Mouse (Mus musculus) cerebellum, adult 2 months (tissue): ENCODE data around the gene Gpi1. TPM values are rescaled to one million over a fixed set of nuclear protein-coding genes. Genes with fewer than 3 reads are reported as not detected.
"Not testable (repeated sequence)": the region's sequence is repeated elsewhere in the genome, so short reads cannot be mapped to it uniquely, and the experiment has no call there.

Experiments
- DNase-seq, 2 experiments: peaks; one replicate each; pipeline ENCODE4 v3.0.0; 2021
- H3K27ac ChIP-seq: fragments of 200-500 bp; 2 replicates; pipeline ENCODE4 v1.5.1; 2012; ENCODE audit warnings: low read length, control low read depth, inconsistent platforms; ENCODE audit not compliant: insufficient read depth
- H3K27me3 ChIP-seq: fragments of 200-500 bp; 2 replicates; pipeline ENCODE4 v1.6.1; 2012; ENCODE audit warnings: inconsistent platforms, mild to moderate bottlenecking, low read length, moderate library complexity; ENCODE audit not compliant: control insufficient read depth, insufficient read depth
- H3K4me1 ChIP-seq: fragments of 200-500 bp; 2 replicates; pipeline ENCODE4 v1.6.1; 2011; ENCODE audit warnings: low read length; ENCODE audit not compliant: control insufficient read depth, insufficient read depth
- H3K4me3 ChIP-seq: fragments of 200-500 bp; replicated peaks from 2 replicates; pipeline ENCODE3; 2011; ENCODE audit warnings: mild to moderate bottlenecking, low read depth, low read length, control low read depth; ENCODE audit not compliant: insufficient read depth
- CTCF ChIP-seq: fragments of 200-500 bp; IDR thresholded peaks from 2 replicates; pipeline ENCODE4 v1.5.1; 2011; ENCODE audit warnings: low read depth, mild to moderate bottlenecking, control low read depth, low read length, moderate library complexity, borderline replicate concordance; ENCODE audit not compliant: insufficient read depth
- POLR2A ChIP-seq: fragments of 200-500 bp; IDR thresholded peaks from 2 replicates; pipeline ENCODE4 v1.6.1; 2011; ENCODE audit warnings: low read length, control low read depth, borderline replicate concordance; ENCODE audit not compliant: insufficient read depth
- WGBS: fragments of 180-500 bp; shearing (Covaris S2); methylation state at CpG from one replicate; pipeline ENCODE4 v1.1.7; 2018; 5-methylcytosine and 5-hydroxymethylcytosine counted together
- polyA plus RNA-seq: library from polyadenylated mRNA; depleted of rRNA; stranded (reverse); fragments of >200 nt; gene quantifications from 2 replicates; pipeline ENCODE4 v1.2.3, GENCODE M21; 2012

The Gpi1 gene
- polyA plus RNA-seq, 1 experiment: 659 TPM

DNA sequence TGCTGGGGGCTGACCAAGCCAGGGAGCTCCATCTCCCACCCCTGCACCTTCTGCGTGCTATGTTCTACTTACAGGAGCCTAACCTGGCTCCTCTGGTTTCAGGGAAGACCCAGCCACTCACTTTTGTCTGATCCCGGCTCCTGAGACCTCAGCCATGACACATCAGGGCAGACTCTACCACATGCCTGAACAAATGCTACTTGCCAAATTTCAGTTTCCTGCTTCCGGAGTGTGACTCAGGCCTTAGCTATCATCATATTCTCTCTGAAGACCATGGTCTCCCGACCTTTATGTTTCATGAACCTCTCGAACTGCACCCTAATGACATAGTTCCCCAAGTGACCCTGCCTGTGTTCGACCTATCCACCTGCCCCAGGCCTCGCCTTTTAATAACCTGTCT, 16.9 kb downstream of the Gpi1 start:
- 89% methylated on average over 7 of the region's 7 CpGs for WGBS
- Histone ChIP-seq H3K27ac (no peak overlapping the region), H3K4me1 (no peaks in the 10 kb centered on the region; the same call in 1 of the 2 replicates), H3K4me3 (no peak overlapping the region), H3K27me3 (no peaks in the 10 kb centered on the region)
- DNase-seq: no peak
- TF ChIP-seq CTCF (no peak), POLR2A (no peak)

DNA sequence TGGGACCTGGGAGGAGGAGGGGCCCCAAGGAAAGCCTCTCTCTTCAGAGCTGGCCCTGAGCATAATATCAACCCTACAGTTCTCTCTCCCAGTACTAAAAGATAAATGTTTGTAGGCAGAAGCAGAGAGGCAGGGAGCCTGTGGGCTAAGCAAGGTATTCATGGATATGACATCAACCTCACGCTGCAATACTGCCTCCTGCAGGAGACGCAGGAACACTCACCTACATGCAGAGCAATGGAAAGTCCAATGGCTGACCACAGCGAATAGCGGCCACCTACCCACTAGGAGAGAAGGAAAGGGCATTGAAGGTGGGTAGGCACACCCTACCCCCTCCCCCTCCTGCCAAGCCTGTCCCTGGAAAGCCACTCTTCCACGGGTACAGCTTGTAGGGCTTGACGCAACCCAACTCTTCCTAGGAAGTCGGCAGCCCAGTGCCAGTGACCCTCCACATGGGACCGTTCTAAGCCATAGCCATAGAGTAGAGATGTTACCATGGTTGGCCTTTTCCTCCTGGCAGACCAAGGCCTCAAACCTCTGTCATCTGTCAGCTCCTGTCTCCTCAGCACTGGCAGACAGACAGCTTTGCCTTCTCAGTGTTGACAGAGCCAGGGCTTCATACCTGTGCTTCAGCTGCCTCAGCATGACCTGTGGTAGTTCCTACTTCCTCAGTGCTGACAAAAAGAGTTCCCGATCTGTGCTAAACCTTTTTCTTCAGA, 21.9 kb downstream of the Gpi1 start:
- no peaks in the 10 kb centered on the region for H3K4me1 ChIP-seq
- 90% methylated on average over 9 of the region's 9 CpGs for WGBS
- DNase-seq: no peak
- no peak overlapping the region for H3K4me3 ChIP-seq
- no peaks in the 10 kb centered on the region for H3K27me3 ChIP-seq
- TF ChIP-seq POLR2A (no peak), CTCF (peak; percentile 28; the same call in 1 of the 2 replicates)
- no peak overlapping the region for H3K27ac ChIP-seq

DNA sequence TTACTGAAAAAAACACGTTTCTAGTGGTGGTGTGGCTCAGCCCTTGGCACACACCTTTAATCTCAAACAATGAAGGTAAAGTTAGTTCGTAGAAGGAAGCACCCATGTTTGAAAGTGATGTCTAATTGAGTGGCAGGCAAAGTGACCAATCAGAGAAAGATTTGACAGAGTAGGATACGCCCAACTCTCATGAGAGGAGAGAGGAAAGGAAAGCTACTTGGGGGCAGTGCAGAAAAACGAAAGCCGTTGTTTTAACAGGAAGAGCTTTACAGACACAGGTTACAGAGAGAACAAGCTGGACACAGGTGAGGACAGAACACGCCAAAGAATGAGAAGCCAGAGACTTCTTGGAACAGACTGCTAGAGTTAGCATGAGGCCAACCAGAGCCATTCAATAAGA, 23.8 kb downstream of the Gpi1 start:
- Histone ChIP-seq H3K27me3 (no peaks in the 10 kb centered on the region), H3K4me1 (no peaks in the 10 kb centered on the region), H3K4me3 (no peak overlapping the region), H3K27ac (no peak overlapping the region)
- 93% methylated on average over 6 of the region's 6 CpGs for WGBS
- no peak for TF ChIP-seq POLR2A
- no peak for TF ChIP-seq CTCF
- DNase-seq: no peak

DNA sequence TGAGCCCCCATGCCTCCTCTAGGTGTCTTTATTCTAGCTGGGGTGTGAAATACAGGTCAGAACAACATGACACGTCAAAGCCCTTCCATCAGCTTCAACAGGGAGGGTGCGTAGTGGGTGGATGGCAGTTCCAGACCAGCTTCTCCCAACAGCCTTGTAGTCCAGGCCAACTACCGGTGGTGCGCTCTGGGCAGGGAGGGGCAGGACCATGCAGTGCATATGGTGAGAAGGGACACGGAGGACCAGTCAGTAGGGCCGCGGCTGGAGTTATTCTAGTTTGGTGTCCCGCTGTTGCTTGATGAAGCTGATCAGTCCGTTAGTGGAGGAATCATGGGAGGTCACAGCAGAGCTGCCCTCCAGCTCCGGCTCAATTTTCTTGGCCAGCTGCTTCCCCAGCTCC, 28.0 kb downstream of the Gpi1 start:
- H3K4me1 ChIP-seq, DNase-seq, H3K27me3 ChIP-seq, H3K27ac ChIP-seq, H3K4me3 ChIP-seq: not testable (repeated sequence)
- 81% methylated on average over 10 of the region's 10 CpGs for WGBS

DNA sequence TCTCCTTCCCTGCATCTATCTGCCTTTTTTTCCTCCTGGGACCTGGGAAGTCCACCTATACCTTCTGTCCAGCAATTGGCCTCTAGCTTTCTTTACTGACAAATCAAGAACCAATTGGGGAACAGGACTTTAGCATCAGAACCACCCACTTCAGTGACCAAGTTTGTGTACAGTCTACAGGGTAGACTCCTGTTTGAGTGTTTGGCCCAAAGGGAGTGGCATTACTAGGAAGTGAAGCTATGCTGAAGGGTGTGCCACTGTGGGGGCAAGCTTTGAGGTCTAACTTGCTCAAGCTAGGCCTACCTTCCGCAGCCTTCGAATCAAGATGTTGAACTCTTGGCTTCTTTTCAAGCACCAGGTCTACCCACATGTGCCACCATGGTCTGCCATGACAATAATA, 29.3 kb downstream of the Gpi1 start:
- no peak for DNase-seq
- 97% methylated on average over 2 of the region's 2 CpGs for WGBS
- Histone ChIP-seq H3K4me1 (no peaks in the 10 kb centered on the region), H3K4me3 (no peak overlapping the region), H3K27ac (no peak overlapping the region), H3K27me3 (no peaks in the 10 kb centered on the region)
- no peak for TF ChIP-seq POLR2A
- TF ChIP-seq CTCF: no peak

DNA sequence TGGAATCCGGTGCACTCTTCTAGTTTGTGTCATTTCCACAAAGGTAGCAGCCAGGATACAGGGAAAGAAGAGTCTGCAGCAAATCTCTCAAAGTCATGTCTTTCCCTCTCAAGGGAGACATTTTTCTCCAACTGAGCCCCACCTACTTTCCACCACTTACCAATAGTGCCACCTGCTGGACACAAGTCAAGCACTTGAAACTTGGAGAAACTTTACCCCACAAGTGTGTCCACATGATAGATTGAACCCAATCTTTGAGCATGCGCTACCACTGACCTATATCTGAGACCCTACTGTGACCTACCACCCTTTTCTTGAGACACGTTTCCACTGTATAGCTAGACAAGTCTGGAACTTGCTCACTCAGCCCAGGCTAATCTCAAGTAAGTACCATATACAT, 31.8 kb downstream of the Gpi1 start:
- no peak for DNase-seq
- peaks cover 3% of the 10 kb centered on the region; the same call in 1 of the 2 replicates for H3K4me1 ChIP-seq
- no peak overlapping the region for H3K27ac ChIP-seq
- WGBS: 54% methylated on average over 3 of the region's 3 CpGs
- H3K27me3 ChIP-seq: no peaks in the 10 kb centered on the region
- TF ChIP-seq CTCF: peak; percentile 23; the same call in 1 of the 2 replicates
- TF ChIP-seq POLR2A: no peak
- H3K4me3 ChIP-seq: no peak overlapping the region

DNA sequence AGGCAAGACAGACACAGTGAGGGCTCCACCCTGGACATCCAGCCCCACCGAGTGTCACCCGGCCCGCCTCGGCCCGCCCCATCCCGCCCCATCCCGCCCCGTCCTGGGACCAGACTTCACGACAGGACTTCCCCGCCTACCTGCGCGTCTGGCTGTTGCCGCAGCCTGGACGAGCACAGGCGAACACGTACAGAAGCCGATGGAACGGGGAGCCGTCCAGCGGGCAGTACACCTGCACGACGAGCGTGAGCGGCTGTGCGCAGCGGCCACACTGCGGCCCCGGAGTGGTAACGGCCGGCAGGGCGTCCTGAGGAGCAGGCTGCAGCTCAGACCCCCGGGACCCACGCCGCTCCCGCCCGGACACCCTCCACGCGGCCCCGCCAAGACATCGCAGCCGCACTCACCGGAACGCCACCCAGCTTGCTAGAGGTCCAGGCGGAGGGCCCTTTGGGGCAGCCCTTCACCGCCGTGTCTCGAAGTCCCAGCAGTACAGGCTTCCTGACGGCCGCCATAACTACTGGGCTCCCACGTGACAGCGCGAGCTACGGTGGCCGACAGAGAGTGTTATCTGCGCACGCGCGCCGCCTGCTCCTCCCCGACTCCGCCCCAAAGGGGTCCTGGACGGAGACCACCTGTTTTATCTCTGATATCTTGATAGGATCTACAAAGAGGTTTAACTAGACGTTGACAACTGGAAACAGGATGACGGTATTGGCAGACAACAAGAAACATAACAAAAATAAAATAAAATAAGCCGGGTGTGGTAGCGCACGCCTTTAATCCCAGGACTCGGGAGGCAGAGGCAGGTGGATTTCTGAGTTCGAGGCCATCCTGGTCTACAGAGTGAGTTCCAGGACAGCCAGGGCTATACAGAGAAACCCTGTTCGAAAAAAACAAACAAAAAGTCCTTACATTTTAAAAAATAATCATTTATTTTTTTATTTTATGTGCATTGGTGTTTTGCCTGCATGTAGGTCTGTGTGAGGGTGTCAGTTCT, 33.7 kb downstream of the Gpi1 start, which contains the start of gene Pdcd2l:
TSS of gene Pdcd2l (minus strand) at position 530 of the 997 bp plus-strand sequence.
- Histone ChIP-seq H3K27me3 (no peaks in the 10 kb centered on the region), H3K4me3 (peak within 1 kb of the TSS; percentile 78), H3K4me1 (peaks cover 3% of the 10 kb centered on the region; the same call in 1 of the 2 replicates), H3K27ac (no peak within 1 kb of the TSS)
- peak; percentile 91 to 94 for DNase-seq
- WGBS: 2% methylated on average over 70 of the region's 70 CpGs
- TF ChIP-seq CTCF: no peak
- peak; percentile 72; the same call in 1 of the 2 replicates for TF ChIP-seq POLR2A
